Mouse (Mus musculus) liver, postnatal 0 days (tissue): ENCODE data around the gene Ccdc86.

Experiments used
- CTCF ChIP-seq: sonication (generic); IDR thresholded peaks from 2 replicates; pipeline ENCODE4 v1.5.1; 2016; ENCODE audit warnings: antibody characterized with exemption, low read depth
- EP300 ChIP-seq: IDR thresholded peaks from 2 replicates; pipeline ENCODE4 v1.6.1; 2016; ENCODE audit warnings: antibody characterized with exemption, low read depth, mild to moderate bottlenecking

GRCm38 (mm10) chr19:10980210-10980609 is 31.1 kb upstream of the Ccdc86 start:
- TF ChIP-seq CTCF: no peak
- TF ChIP-seq EP300: no peak
